Mouse (Mus musculus): ENCODE measurements around the gene Sf3a3.

Gene Sf3a3

GRCm38 (mm10) chr4:124741376-124742343 is 27.1 kb downstream of the Sf3a3 start, which contains the start of gene Inpp5b:
Gene Inpp5b (plus strand): TSS chr4:124741850.
- DNase-seq, result peak; percentile 79

- no peak for DNase-seq
These were observed 28.3 kb downstream of the Sf3a3 start for GRCm38 (mm10) chr4:124742839-124743238.

GRCm38 (mm10) chr4:124746577-124746976 is 32.0 kb downstream of the Sf3a3 start:
- no peak for DNase-seq

- no peak for DNase-seq
These were observed 33.3 kb downstream of the Sf3a3 start for GRCm38 (mm10) chr4:124747851-124748250.

- peak; percentile 98 for DNase-seq
These were observed 37.0 kb downstream of the Sf3a3 start for GRCm38 (mm10) chr4:124751300-124752250.

- DNase-seq, result peak; percentile 78
These were observed 38.0 kb downstream of the Sf3a3 start for GRCm38 (mm10) chr4:124752281-124753199.

- DNase-seq, result no peak
These were observed 41.0 kb downstream of the Sf3a3 start for GRCm38 (mm10) chr4:124755526-124755925.

GRCm38 (mm10) chr4:124759305-124759811 is 44.8 kb downstream of the Sf3a3 start:
- DNase-seq, result peak; percentile 52

- DNase-seq, result no peak
These were observed 46.6 kb downstream of the Sf3a3 start for GRCm38 (mm10) chr4:124761201-124761600.

GRCm38 (mm10) chr4:124762858-124763452 is 48.4 kb downstream of the Sf3a3 start:
- DNase-seq, result no peak

- no peak for DNase-seq
These were observed 51.4 kb downstream of the Sf3a3 start for GRCm38 (mm10) chr4:124765802-124766565.

- DNase-seq, result no peak
These were observed 52.0 kb downstream of the Sf3a3 start for GRCm38 (mm10) chr4:124766566-124766940.

GRCm38 (mm10) chr4:124768963-124769591 is 54.5 kb downstream of the Sf3a3 start:
- DNase-seq, result peak; percentile 50

- no peak for DNase-seq
These were observed 56.0 kb downstream of the Sf3a3 start for GRCm38 (mm10) chr4:124770624-124771023.

GRCm38 (mm10) chr4:124772125-124772524 is 57.5 kb downstream of the Sf3a3 start:
- DNase-seq, result peak; percentile 15

- no peak for DNase-seq
These were observed 58.9 kb downstream of the Sf3a3 start for GRCm38 (mm10) chr4:124773449-124773848.

GRCm38 (mm10) chr4:124773995-124774394 is 59.4 kb downstream of the Sf3a3 start:
- peak; percentile 32 for DNase-seq

GRCm38 (mm10) chr4:124774429-124774828 is 59.9 kb downstream of the Sf3a3 start:
- DNase-seq, result peak; percentile 82

GRCm38 (mm10) chr4:124781361-124781760 is 66.8 kb downstream of the Sf3a3 start:
- no peak for DNase-seq

Measured in liver (tissue).